Comparison of ENCODE assay signal across 19 mouse cellular contexts in genomic region chr2:116800141-116800540, GRCm38 (mm10).
DNase-seq lines count a peak whose midpoint lies in the region; ATAC-seq lines count a peak whose summit lies in the region.
"Had no signal": no experiment of that assay in that cellular context is flagged by ENCODE, and none has a peak within 500 bp of the region (broad histone marks: within the 10 kb centered on the region; RNA-seq: fewer than 3 reads in every experiment).

No protein-coding gene starts in this region.

- DNase-seq in heart, adult 11 months: peak; percentile 55
- DNase-seq in heart, embryonic 10.5 days (ENCODE audit: low spot score): no peak
- peak; percentile 62 for DNase-seq in midbrain, embryonic 11.5 days (ENCODE audit: low spot score, missing footprints)
- DNase-seq: adrenal gland, adult 2 months; adrenal gland, adult 8-10 months; adrenal gland, postnatal 10 days; adrenal gland, postnatal 14 days; adrenal gland, postnatal 25 days; adrenal gland, postnatal 36 days; B cell, adult 2 months; cerebellum, adult 11 months; cerebellum, adult 11-12 months; cerebellum, adult 18-20 months had no signal

- ATAC-seq in midbrain, embryonic 11.5 days (ENCODE audit: low FRiP score): no peak
- ATAC-seq in midbrain, embryonic 16.5 days: no peak
- ATAC-seq: activated CD4-positive, CD25-positive, alpha-beta regulatory T cell, adult 4 months; CD4-positive, CD25-positive, alpha-beta regulatory T cell, adult 4 months; Patski had no signal

- no peaks in the 10 kb centered on the region for H3K9me3 ChIP-seq in heart, embryonic 10.5 days
- no peaks in the 10 kb centered on the region for H3K9me3 ChIP-seq in midbrain, embryonic 11.5 days (ENCODE audit: control insufficient read depth, low read length)
- no peaks in the 10 kb centered on the region for H3K9me3 ChIP-seq in midbrain, embryonic 16.5 days (replicated peaks; ENCODE audit: control insufficient read depth, low read length, poor library complexity, severe bottlenecking)
- H3K9me3 ChIP-seq: G1E had no signal

- H3K27ac ChIP-seq in heart, embryonic 10.5 days: no peak overlapping the region
- H3K27ac ChIP-seq in midbrain, embryonic 11.5 days (ENCODE audit: low read depth, low read length): no peak overlapping the region
- no peak overlapping the region for H3K27ac ChIP-seq in midbrain, embryonic 16.5 days (ENCODE audit: low read length)

- no peaks in the 10 kb centered on the region for H3K4me1 ChIP-seq in heart, embryonic 10.5 days
- H3K4me1 ChIP-seq in midbrain, embryonic 11.5 days (ENCODE audit: control insufficient read depth, insufficient read depth, low read length): no peaks in the 10 kb centered on the region
- no peaks in the 10 kb centered on the region for H3K4me1 ChIP-seq in midbrain, embryonic 16.5 days (ENCODE audit: control insufficient read depth, insufficient read depth, low read length)

- no peaks in the 10 kb centered on the region for H3K27me3 ChIP-seq in heart, embryonic 10.5 days (ENCODE audit: insufficient read depth, poor library complexity, severe bottlenecking)
- H3K27me3 ChIP-seq in midbrain, embryonic 11.5 days (ENCODE audit: control insufficient read depth, insufficient read depth, low read length): no peaks in the 10 kb centered on the region; the same call in 1 of the 2 replicates
- H3K27me3 ChIP-seq in midbrain, embryonic 16.5 days (ENCODE audit: control insufficient read depth, insufficient read depth, low read depth, low read length): no peaks in the 10 kb centered on the region
- H3K27me3 ChIP-seq: CH12.LX, Patski had no signal

- H3K4me2 ChIP-seq in midbrain, embryonic 11.5 days: no peak overlapping the region
- H3K4me2 ChIP-seq in midbrain, embryonic 16.5 days (ENCODE audit: low read length): no peak overlapping the region

- no peaks in the 10 kb centered on the region for H3K36me3 ChIP-seq in heart, embryonic 10.5 days
- H3K36me3 ChIP-seq in midbrain, embryonic 11.5 days (ENCODE audit: control insufficient read depth, insufficient read depth, low read length): no peaks in the 10 kb centered on the region
- no peaks in the 10 kb centered on the region for H3K36me3 ChIP-seq in midbrain, embryonic 16.5 days (ENCODE audit: control insufficient read depth, insufficient read depth, low read length)
- H3K36me3 ChIP-seq: G1E had no signal

- no peak overlapping the region for H3K9ac ChIP-seq in midbrain, embryonic 11.5 days (ENCODE audit: low read length)
- no peak overlapping the region for H3K9ac ChIP-seq in midbrain, embryonic 16.5 days (ENCODE audit: low read depth, low read length)

- WGBS in heart, embryonic 10.5 days: 67% methylated on average over 2 of the region's 2 CpGs
- 84% methylated on average over 2 of the region's 2 CpGs for WGBS in midbrain, embryonic 11.5 days
- WGBS in midbrain, embryonic 16.5 days: 92% methylated on average over 2 of the region's 2 CpGs

- no peak overlapping the region for H3K4me3 ChIP-seq in heart, embryonic 10.5 days
- H3K4me3 ChIP-seq in midbrain, embryonic 11.5 days (ENCODE audit: low read depth, low read length): no peak overlapping the region
- no peak overlapping the region for H3K4me3 ChIP-seq in midbrain, embryonic 16.5 days (ENCODE audit: low read depth, low read length)
